Mouse (Mus musculus): ENCODE measurements at regions not wholly inside any gene's neighbourhood (a gene's known extent, or its start where the extent isn't known, plus 50 kb on each side); places are given as distances from the start of the nearest gene placed in this dataset.

DNA sequence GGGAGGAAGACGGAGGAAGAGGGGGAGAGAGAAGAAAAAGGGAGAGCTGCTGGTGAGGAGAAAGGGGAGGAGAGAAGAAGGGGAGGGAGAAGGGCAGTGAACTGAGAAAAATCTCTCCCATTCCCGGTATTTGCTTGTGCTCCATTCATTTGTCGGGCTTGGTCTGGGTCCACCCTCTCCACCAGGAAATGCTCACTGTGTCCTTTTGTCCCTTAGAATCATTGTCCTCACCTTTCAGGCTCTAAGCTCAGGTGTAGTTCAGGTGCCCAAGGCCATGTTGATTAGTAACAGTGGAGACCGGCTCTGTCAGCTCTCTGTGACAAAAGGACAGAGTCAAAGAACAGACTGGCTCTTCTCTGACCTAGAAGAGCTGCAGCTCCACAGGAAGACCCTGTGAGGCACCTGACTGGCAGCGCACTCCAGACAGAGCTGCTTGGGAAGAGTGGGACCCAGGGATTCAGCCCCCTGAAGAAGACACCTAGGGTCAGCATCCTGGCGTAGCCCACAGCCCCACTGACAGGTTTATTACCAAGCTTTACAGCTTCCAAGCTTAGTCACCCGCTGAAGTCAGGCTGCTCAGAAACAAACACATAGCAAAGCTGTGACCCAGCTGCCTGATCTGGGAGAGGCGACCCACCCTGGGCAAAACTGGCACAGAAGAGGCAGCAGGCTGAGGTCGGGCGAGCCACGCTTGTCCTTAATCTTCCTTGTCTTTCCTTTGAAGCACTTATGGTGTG is 54.4 kb upstream of the Pdzd8 start:
- Histone ChIP-seq H3K79me2 (replicated peaks; ENCODE audit: control insufficient read depth, extremely low read depth, insufficient read depth, poor library complexity, severe bottlenecking) (no peaks in the 10 kb centered on the region), H3K9ac (ENCODE audit: insufficient read depth, low read depth) (no peak overlapping the region), H3K4me2 (ENCODE audit: insufficient read depth, low read depth, poor library complexity, severe bottlenecking) (no peak overlapping the region), H3K27ac (ENCODE audit: insufficient read depth, low read depth) (no peak overlapping the region), H3K4me3 (replicated peaks in 1 of 3; ENCODE audit: low read depth in 2 of 3, low read length in 2 of 3, poor library complexity in 1 of 3) (no peak overlapping the region), H3K36me3 (replicated peaks in 1 of 2; ENCODE audit: control insufficient read depth in 1 of 2, insufficient read depth in 1 of 2, low read length in 1 of 2) (no peaks in the 10 kb centered on the region), H3K27me3 (replicated peaks) (peaks cover 3% of the 10 kb centered on the region), H3K4me1 (ENCODE audit: control insufficient read depth in 1 of 2, insufficient read depth in 2 of 2) (peaks cover 4 to 8% of the 10 kb centered on the region in 2 experiments; a peak in 3 of 4 replicates), H3K9me3 (replicated peaks; ENCODE audit: low read length) (no peaks in the 10 kb centered on the region)
- dilution Hi-C loops (cut with MboI; ENCODE audit: extremely low pct_ligation_motif_present, extremely low pct_unique_long_range_greater_than_20kb, low sequenced_read_pairs), result no loop called here
- no peak for DNase-seq (ENCODE audit: extremely low read depth)
- in situ Hi-C loops (cut with MboI; ENCODE audit: low pct_ligation_motif_present, low pct_unique_long_range_greater_than_20kb, low sequenced_read_pairs), result loop anchor here (25.0 kb wide), 1 partner anchor 737 kb away; no protein-coding TSS in a partner anchor
- TF ChIP-seq EP300 (IDR thresholded peaks at IDR 0.05; ENCODE audit: low read length), result no peak
- TF ChIP-seq TBP (conservative IDR thresholded peaks at IDR 0.05; ENCODE audit: low read depth, low read length), result no peak
- TF ChIP-seq CHD1 (IDR thresholded peaks at IDR 0.05; ENCODE audit: low read depth, low read length), result no peak
- no peak for TF ChIP-seq ZKSCAN1 (IDR thresholded peaks at IDR 0.05; ENCODE audit: borderline replicate concordance, low read depth, low read length)
- TF ChIP-seq POLR2A (IDR thresholded peaks at IDR 0.05; ENCODE audit: low read depth, low read length), result no peak
- TF ChIP-seq UBTF (IDR thresholded peaks at IDR 0.05; ENCODE audit: low read depth, low read length), result no peak
- no peak for TF ChIP-seq RCOR1 (conservative IDR thresholded peaks at IDR 0.05; ENCODE audit: low read depth, low read length)
- no peak for TF ChIP-seq RAD21 (IDR thresholded peaks at IDR 0.05; ENCODE audit: low read depth, low read length)
- TF ChIP-seq HCFC1 (IDR thresholded peaks at IDR 0.05; ENCODE audit: low read depth, low read length), result no peak

GRCm38 (mm10) chr19:59401304-59401703 is 55.7 kb upstream of the Pdzd8 start:
- no peaks in the 10 kb centered on the region for H3K79me2 ChIP-seq (replicated peaks; ENCODE audit: control insufficient read depth, extremely low read depth, insufficient read depth, poor library complexity, severe bottlenecking)
- H3K4me1 ChIP-seq (ENCODE audit: control insufficient read depth in 1 of 2, insufficient read depth in 2 of 2), result peaks cover 4 to 17% of the 10 kb centered on the region in 2 experiments; a peak in 3 of 4 replicates
- peaks cover 3% of the 10 kb centered on the region for H3K27me3 ChIP-seq (replicated peaks)
- no peak for DNase-seq (ENCODE audit: extremely low read depth)
- no peak overlapping the region for H3K4me3 ChIP-seq (replicated peaks in 1 of 3; ENCODE audit: low read depth in 2 of 3, low read length in 2 of 3, poor library complexity in 1 of 3)
- no peak overlapping the region for H3K27ac ChIP-seq (ENCODE audit: insufficient read depth, low read depth)
- in situ Hi-C loops (cut with MboI; ENCODE audit: low pct_ligation_motif_present, low pct_unique_long_range_greater_than_20kb, low sequenced_read_pairs), result loop anchor here (25.0 kb wide), 1 partner anchor 736 kb away; no protein-coding TSS in a partner anchor
- no peaks in the 10 kb centered on the region for H3K36me3 ChIP-seq (replicated peaks in 1 of 2; ENCODE audit: control insufficient read depth in 1 of 2, insufficient read depth in 1 of 2, low read length in 1 of 2)
- dilution Hi-C loops (cut with MboI; ENCODE audit: extremely low pct_ligation_motif_present, extremely low pct_unique_long_range_greater_than_20kb, low sequenced_read_pairs), result no loop called here
- no peaks in the 10 kb centered on the region for H3K9me3 ChIP-seq (replicated peaks; ENCODE audit: low read length)
- H3K9ac ChIP-seq (ENCODE audit: insufficient read depth, low read depth), result no peak overlapping the region
- peak overlapping the region; percentile 22; the same call in 1 of the 2 replicates for H3K4me2 ChIP-seq (ENCODE audit: insufficient read depth, low read depth, poor library complexity, severe bottlenecking)
- no peak for TF ChIP-seq TCF12 (IDR thresholded peaks at IDR 0.05; ENCODE audit: low read depth, low read length)
- no peak for TF ChIP-seq MAZ (IDR thresholded peaks at IDR 0.05; ENCODE audit: low read depth, low read length)
- no peak for TF ChIP-seq SIN3A (IDR thresholded peaks at IDR 0.05; ENCODE audit: low read length)
- no peak for TF ChIP-seq RCOR1 (conservative IDR thresholded peaks at IDR 0.05; ENCODE audit: low read depth, low read length)
- no peak for TF ChIP-seq SMC3 (IDR thresholded peaks at IDR 0.05; ENCODE audit: low read depth, low read length)
- no peak for TF ChIP-seq JUND (conservative IDR thresholded peaks at IDR 0.05; ENCODE audit: low read depth, low read length)
- TF ChIP-seq ZKSCAN1 (IDR thresholded peaks at IDR 0.05; ENCODE audit: borderline replicate concordance, low read depth, low read length), result no peak
- no peak for TF ChIP-seq MYC (IDR thresholded peaks at IDR 0.05; ENCODE audit: low read depth, low read length)
- TF ChIP-seq ZMIZ1 (IDR thresholded peaks at IDR 0.05; ENCODE audit: low read depth, low read length), result no peak
- TF ChIP-seq HCFC1 (IDR thresholded peaks at IDR 0.05; ENCODE audit: low read depth, low read length), result no peak
- TF ChIP-seq CHD2 (IDR thresholded peaks at IDR 0.05; ENCODE audit: low read length), result no peak
- no peak for TF ChIP-seq UBTF (IDR thresholded peaks at IDR 0.05; ENCODE audit: low read depth, low read length)
- no peak for TF ChIP-seq JUN (IDR thresholded peaks at IDR 0.05; ENCODE audit: insufficient read depth, low read depth, low read length)
- TF ChIP-seq CHD1 (IDR thresholded peaks at IDR 0.05; ENCODE audit: low read depth, low read length), result no peak
- TF ChIP-seq ELF1 (IDR thresholded peaks at IDR 0.05; ENCODE audit: low read depth, low read length), result no peak
- no peak for TF ChIP-seq BHLHE40 (IDR thresholded peaks at IDR 0.05; ENCODE audit: low read depth, low read length)
